Comparison of ENCODE assay signal across 12 mouse cellular contexts in genomic region chr16:18411026-18411649, GRCm38 (mm10). TPM values are rescaled to one million over a fixed set of nuclear protein-coding genes. Genes with fewer than 3 reads are reported as not detected.
DNase-seq lines count a peak whose midpoint lies in the region; ATAC-seq lines count a peak whose summit lies in the region.
"Had no signal": no experiment of that assay in that cellular context is flagged by ENCODE, and none has a peak within 500 bp of the region (broad histone marks: within the 10 kb centered on the region; RNA-seq: fewer than 3 reads in every experiment).

No protein-coding gene starts in this region.

- H3K9me3 ChIP-seq in heart, embryonic 16.5 days (replicated peaks; ENCODE audit: control insufficient read depth, low read length), result no peaks in the 10 kb centered on the region
- no peaks in the 10 kb centered on the region for H3K9me3 ChIP-seq in midbrain, embryonic 16.5 days (replicated peaks; ENCODE audit: control insufficient read depth, low read length, poor library complexity, severe bottlenecking)
- no peaks in the 10 kb centered on the region for H3K9me3 ChIP-seq in intestine, embryonic 15.5 days
- H3K9me3 ChIP-seq: hindbrain, embryonic 15.5 days; limb, embryonic 10.5 days had no signal

- H3K27me3 ChIP-seq in heart, embryonic 16.5 days (ENCODE audit: control insufficient read depth, insufficient read depth, low read length), result no peaks in the 10 kb centered on the region
- no peaks in the 10 kb centered on the region for H3K27me3 ChIP-seq in midbrain, embryonic 16.5 days (ENCODE audit: control insufficient read depth, insufficient read depth, low read depth, low read length)
- H3K27me3 ChIP-seq in intestine, embryonic 15.5 days (replicated peaks), result no peaks in the 10 kb centered on the region
- H3K27me3 ChIP-seq: hindbrain, embryonic 15.5 days had no signal

- WGBS in heart, embryonic 16.5 days, result 87% methylated on average over 13 of the region's 13 CpGs
- WGBS in midbrain, embryonic 16.5 days, result 40% methylated on average over 13 of the region's 13 CpGs
- 84% methylated on average over 13 of the region's 13 CpGs for WGBS in intestine, embryonic 15.5 days

- 0 out of 2 replicates have a peak overlapping the region, but pooled peaks have one; percentile 13 for H3K27ac ChIP-seq in heart, embryonic 16.5 days (ENCODE audit: low read length)
- no peak overlapping the region for H3K27ac ChIP-seq in midbrain, embryonic 16.5 days (ENCODE audit: low read length)
- no peak overlapping the region for H3K27ac ChIP-seq in intestine, embryonic 15.5 days
- H3K27ac ChIP-seq: hindbrain, embryonic 15.5 days had no signal

- peaks cover 39% of the 10 kb centered on the region for H3K4me1 ChIP-seq in heart, embryonic 16.5 days (ENCODE audit: control insufficient read depth, insufficient read depth, low read length)
- H3K4me1 ChIP-seq in midbrain, embryonic 16.5 days (ENCODE audit: control insufficient read depth, insufficient read depth, low read length), result peaks cover 9% of the 10 kb centered on the region
- 0 out of 2 replicates have a peak, but pooled peaks cover 9% of the 10 kb centered on the region for H3K4me1 ChIP-seq in intestine, embryonic 15.5 days (replicated peaks)

- H3K36me3 ChIP-seq in heart, embryonic 16.5 days (ENCODE audit: control insufficient read depth, insufficient read depth), result peaks cover 20% of the 10 kb centered on the region
- peaks cover 4% of the 10 kb centered on the region for H3K36me3 ChIP-seq in midbrain, embryonic 16.5 days (ENCODE audit: control insufficient read depth, insufficient read depth, low read length)
- peaks cover 34% of the 10 kb centered on the region for H3K36me3 ChIP-seq in intestine, embryonic 15.5 days

- no peak for DNase-seq in heart, postnatal 4 days
- DNase-seq in cerebellum, postnatal 10 days, result peak; percentile 60 to 66
- DNase-seq in kidney, adult 8-10 months, result peak; percentile 74 to 76
- DNase-seq: thymus, adult 2 months had no signal

- ATAC-seq in heart, embryonic 16.5 days (replicated peaks; ENCODE audit: extremely low read depth, insufficient read depth, low FRiP score), result no peak
- ATAC-seq in midbrain, embryonic 16.5 days, result no peak
- no peak for ATAC-seq in intestine, embryonic 15.5 days
- no peak for ATAC-seq in activated CD4-positive, CD25-positive, alpha-beta regulatory T cell, adult 4 months
- no peak for ATAC-seq in CD4-positive, CD25-positive, alpha-beta regulatory T cell, adult 4 months

- no peak overlapping the region for H3K4me3 ChIP-seq in heart, embryonic 16.5 days (ENCODE audit: low read length)
- no peak overlapping the region for H3K4me3 ChIP-seq in midbrain, embryonic 16.5 days (ENCODE audit: low read depth, low read length)
- H3K4me3 ChIP-seq in intestine, embryonic 15.5 days (replicated peaks), result no peak overlapping the region
- H3K4me3 ChIP-seq: erythroblast, embryonic 14.5 days; hindbrain, embryonic 15.5 days; limb, embryonic 10.5 days had no signal

- H3K4me2 ChIP-seq in heart, embryonic 16.5 days (ENCODE audit: low read depth, low read length), result no peak overlapping the region
- no peak overlapping the region for H3K4me2 ChIP-seq in midbrain, embryonic 16.5 days (ENCODE audit: low read length)
- H3K4me2 ChIP-seq in intestine, embryonic 15.5 days (replicated peaks), result no peak overlapping the region
- H3K4me2 ChIP-seq: hindbrain, embryonic 15.5 days had no signal

- no peak overlapping the region for H3K9ac ChIP-seq in heart, embryonic 16.5 days (ENCODE audit: low read length)
- peak overlapping the region; percentile 14; the same call in 1 of the 2 replicates for H3K9ac ChIP-seq in midbrain, embryonic 16.5 days (ENCODE audit: low read depth, low read length)
- no peak overlapping the region for H3K9ac ChIP-seq in intestine, embryonic 15.5 days
- H3K9ac ChIP-seq: hindbrain, embryonic 15.5 days had no signal

RNA-seq across cellular contexts. Expression of gene Txnrd2, which starts 15.0 kb away (rescaled TPM):
- 38.4 and 39.6 TPM in 2 replicates for polyA plus RNA-seq in heart, embryonic 16.5 days (2015; fragmentation: Nextera tagmentation; extraction: Ambion mirVana)
- 10 to 100 TPM; 26.7 to 29.0 TPM for total RNA-seq in heart, postnatal 4 days (2021)
- polyA plus RNA-seq in midbrain, embryonic 16.5 days (2015; fragmentation: Nextera tagmentation; extraction: Ambion mirVana), result 36.6 and 37.0 TPM in 2 replicates
- polyA plus RNA-seq in intestine, embryonic 15.5 days (2015; fragmentation: Nextera tagmentation; extraction: Ambion mirVana), result 25.4 and 25.8 TPM in 2 replicates
- polyA plus RNA-seq in activated CD4-positive, CD25-positive, alpha-beta regulatory T cell, adult 4 months (2017; shearing (Covaris generic)), result 10 to 100 TPM; 16.2 to 21.6 TPM
- polyA plus RNA-seq in CD4-positive, CD25-positive, alpha-beta regulatory T cell, adult 4 months (2017; shearing (Covaris generic)), result 10 to 100 TPM; 21.7 to 26.7 TPM

RNA-seq across cellular contexts. Expression of gene Comt, which starts 15.5 kb away (rescaled TPM):
- polyA plus RNA-seq in heart, embryonic 16.5 days (2015; fragmentation: Nextera tagmentation; extraction: Ambion mirVana), result 128 and 142 TPM in 2 replicates
- 100 to 1,000 TPM; 116 to 122 TPM for total RNA-seq in heart, postnatal 4 days (2021)
- polyA plus RNA-seq in midbrain, embryonic 16.5 days (2015; fragmentation: Nextera tagmentation; extraction: Ambion mirVana), result 96.6 and 112 TPM in 2 replicates
- polyA plus RNA-seq in intestine, embryonic 15.5 days (2015; fragmentation: Nextera tagmentation; extraction: Ambion mirVana), result 89.5 and 97.1 TPM in 2 replicates
- polyA plus RNA-seq in activated CD4-positive, CD25-positive, alpha-beta regulatory T cell, adult 4 months (2017; shearing (Covaris generic)), result 10 to 100 TPM; 45.6 to 60.6 TPM
- polyA plus RNA-seq in CD4-positive, CD25-positive, alpha-beta regulatory T cell, adult 4 months (2017; shearing (Covaris generic)), result 10 to 100 TPM; 62.0 to 65.2 TPM
